Mouse (Mus musculus) megakaryocyte, embryonic 14.5 days (primary cell): ENCODE results near the gene Neil1.

Experiments used
- FLI1 ChIP-seq: IDR thresholded peaks from 2 replicates; pipeline ENCODE4 v1.6.1; 2012; ENCODE audit warnings: low read length, inconsistent platforms, mixed read lengths
- GATA1 ChIP-seq: IDR thresholded peaks from 3 replicates; pipeline ENCODE4 v1.6.1; 2012; ENCODE audit warnings: mixed read lengths, low read length, inconsistent platforms, borderline replicate concordance

- TF ChIP-seq GATA1: no peak
- TF ChIP-seq FLI1: no peak
These were observed 17.3 kb downstream of the Neil1 start, which contains the start of gene Man2c1 for GRCm38 (mm10) chr9:57130577-57131433.
